Mouse (Mus musculus): ENCODE measurements around the gene Cpvl.

The Cpvl gene

GRCm38 (mm10) chr6:53891109-53891508 lies 87.4 kb downstream of the Cpvl start:
- DNase-seq (ENCODE audit: extremely low spot score, low spot score): no peak

GRCm38 (mm10) chr6:53884931-53885330 lies 93.5 kb downstream of the Cpvl start:
- no peak for DNase-seq (ENCODE audit: extremely low spot score, low spot score)

- DNase-seq (ENCODE audit: extremely low spot score, low spot score): no peak
Observed at GRCm38 (mm10) chr6:53884496-53884895, 94.0 kb downstream of the Cpvl start.

- DNase-seq (ENCODE audit: extremely low spot score, low spot score): no peak
Observed at GRCm38 (mm10) chr6:53883405-53883804, 95.1 kb downstream of the Cpvl start.

GRCm38 (mm10) chr6:53881623-53882022 lies 96.8 kb downstream of the Cpvl start:
- no peak for DNase-seq (ENCODE audit: extremely low spot score, low spot score)

- DNase-seq (ENCODE audit: extremely low spot score, low spot score): no peak
Observed at GRCm38 (mm10) chr6:53881235-53881606, 97.2 kb downstream of the Cpvl start.

- no peak for DNase-seq (ENCODE audit: extremely low spot score, low spot score)
Observed at GRCm38 (mm10) chr6:53880530-53881234, 97.8 kb downstream of the Cpvl start.

GRCm38 (mm10) chr6:53879567-53879966 lies 98.9 kb downstream of the Cpvl start:
- DNase-seq (ENCODE audit: extremely low spot score, low spot score): no peak

GRCm38 (mm10) chr6:53874881-53875429 lies 103.5 kb downstream of the Cpvl start:
- no peak for DNase-seq (ENCODE audit: extremely low spot score, low spot score)

- DNase-seq (ENCODE audit: extremely low spot score, low spot score): no peak
Observed at GRCm38 (mm10) chr6:53871903-53872302, 106.6 kb downstream of the Cpvl start.

GRCm38 (mm10) chr6:53863011-53863410 lies 115.5 kb downstream of the Cpvl start:
- DNase-seq (ENCODE audit: extremely low spot score, low spot score): no peak

- DNase-seq (ENCODE audit: extremely low spot score, low spot score): no peak
Observed at GRCm38 (mm10) chr6:53859106-53859505, 119.4 kb downstream of the Cpvl start.

GRCm38 (mm10) chr6:53857822-53858221 lies 120.6 kb downstream of the Cpvl start:
- no peak for DNase-seq (ENCODE audit: extremely low spot score, low spot score)

- DNase-seq (ENCODE audit: extremely low spot score, low spot score): no peak
Observed at GRCm38 (mm10) chr6:53856775-53857174, 121.7 kb downstream of the Cpvl start.

GRCm38 (mm10) chr6:53854971-53855856 lies 123.3 kb downstream of the Cpvl start:
- no peak for DNase-seq (ENCODE audit: extremely low spot score, low spot score)

GRCm38 (mm10) chr6:53854226-53854625 lies 124.2 kb downstream of the Cpvl start:
- no peak for DNase-seq (ENCODE audit: extremely low spot score, low spot score)

- DNase-seq (ENCODE audit: extremely low spot score, low spot score): no peak
Observed at GRCm38 (mm10) chr6:53853546-53853945, 124.9 kb downstream of the Cpvl start.

- DNase-seq (ENCODE audit: extremely low spot score, low spot score): no peak
Observed at GRCm38 (mm10) chr6:53844626-53845025, 133.8 kb downstream of the Cpvl start.

- DNase-seq (ENCODE audit: extremely low spot score, low spot score): no peak
Observed at GRCm38 (mm10) chr6:53825213-53825612, 153.3 kb downstream of the Cpvl start.

Measured in neural tube, embryonic 10.5 days (tissue).